Mouse (Mus musculus) limb, embryonic 13.5 days (tissue): Measurements from ENCODE around the gene Dync1i1. TPM values are rescaled to one million over a fixed set of nuclear protein-coding genes. Genes with fewer than 3 reads are reported as not detected.

Source experiments
- ATAC-seq: fragments of 200-750 bp; cut with Nextera tagmentation; 2 replicates; pipeline ENCODE4 v1.8.0; 2017; ENCODE audit warnings: low read depth, moderate number of reproducible peaks, moderate TSS enrichment; ENCODE audit not compliant: low FRiP score
- H3K27ac ChIP-seq: fragments of 300-500 bp; sonication (generic); 2 replicates; pipeline ENCODE4 v1.5.1; 2015; ENCODE audit warnings: inconsistent platforms, mild to moderate bottlenecking, moderate library complexity
- H3K27me3 ChIP-seq: fragments of 300-500 bp; sonication (generic); 2 replicates; pipeline ENCODE4 v1.6.1; 2015; ENCODE audit warnings: mild to moderate bottlenecking, inconsistent platforms
- H3K36me3 ChIP-seq: fragments of 300-500 bp; sonication (generic); 2 replicates; pipeline ENCODE4 v1.6.1; 2015; ENCODE audit warnings: inconsistent platforms, mild to moderate bottlenecking, moderate library complexity
- H3K4me1 ChIP-seq: fragments of 300-500 bp; sonication (generic); 2 replicates; pipeline ENCODE4 v1.6.1; 2015; ENCODE audit warnings: inconsistent platforms
- H3K4me2 ChIP-seq: fragments of 300-500 bp; sonication (generic); replicated peaks from 2 replicates; pipeline ENCODE4 v1.6.1; 2015; ENCODE audit warnings: inconsistent platforms, mild to moderate bottlenecking, moderate library complexity
- H3K4me3 ChIP-seq: fragments of 300-500 bp; sonication (generic); 2 replicates; pipeline ENCODE4 v1.5.1; 2015; ENCODE audit warnings: moderate library complexity, mild to moderate bottlenecking, inconsistent platforms
- H3K9ac ChIP-seq: fragments of 300-500 bp; sonication (generic); 2 replicates; pipeline ENCODE4 v1.6.1; 2015; ENCODE audit warnings: mild to moderate bottlenecking, inconsistent platforms
- H3K9me3 ChIP-seq: fragments of 300-500 bp; sonication (generic); 2 replicates; pipeline ENCODE4 v1.6.1; 2016; ENCODE audit warnings: inconsistent platforms
- WGBS: fragments of 180-500 bp; shearing (Covaris S2); methylation state at CpG from one replicate; pipeline ENCODE4 v1.1.7; 2015; 5-methylcytosine and 5-hydroxymethylcytosine counted together
- polyA plus RNA-seq: library from polyadenylated mRNA; unstranded; fragments of >200 nt; fragmentation: Nextera tagmentation; extraction: Ambion mirVana; gene quantifications from 2 replicates; pipeline ENCODE4 v1.2.1, GENCODE M21; 2015

Dync1i1 gene
- polyA plus RNA-seq, 1 experiment from 2014 or later: 9.3 TPM

DNA sequence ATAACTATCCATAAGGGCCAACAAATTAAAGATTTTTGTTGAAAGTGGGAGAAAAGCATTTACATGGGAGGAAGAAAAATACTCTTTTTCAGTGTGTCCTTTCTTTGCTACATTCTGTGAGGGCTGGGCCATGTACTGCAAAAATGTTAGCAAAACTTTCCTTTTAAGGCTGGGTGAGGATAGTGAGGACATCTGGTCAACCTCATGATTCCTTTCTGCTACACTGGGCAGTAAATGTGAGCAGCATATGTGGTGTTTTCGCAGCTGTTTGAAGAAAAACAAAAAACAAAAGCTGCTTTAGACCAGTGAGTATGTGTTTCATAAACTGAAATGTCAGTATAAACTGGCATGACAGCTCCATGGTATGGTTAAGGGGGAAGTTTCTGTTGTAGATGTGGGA is 9.4 kb downstream of the Dync1i1 start:
- Histone ChIP-seq H3K4me3 (no peak overlapping the region), H3K4me2 (no peak overlapping the region), H3K27ac (no peak overlapping the region), H3K36me3 (no peaks in the 10 kb centered on the region), H3K9ac (no peak overlapping the region), H3K9me3 (no peaks in the 10 kb centered on the region), H3K27me3 (no peaks in the 10 kb centered on the region), H3K4me1 (no peaks in the 10 kb centered on the region)
- WGBS: 82% methylated on average over 1 of the region's 1 CpGs
- no peak for ATAC-seq

DNA sequence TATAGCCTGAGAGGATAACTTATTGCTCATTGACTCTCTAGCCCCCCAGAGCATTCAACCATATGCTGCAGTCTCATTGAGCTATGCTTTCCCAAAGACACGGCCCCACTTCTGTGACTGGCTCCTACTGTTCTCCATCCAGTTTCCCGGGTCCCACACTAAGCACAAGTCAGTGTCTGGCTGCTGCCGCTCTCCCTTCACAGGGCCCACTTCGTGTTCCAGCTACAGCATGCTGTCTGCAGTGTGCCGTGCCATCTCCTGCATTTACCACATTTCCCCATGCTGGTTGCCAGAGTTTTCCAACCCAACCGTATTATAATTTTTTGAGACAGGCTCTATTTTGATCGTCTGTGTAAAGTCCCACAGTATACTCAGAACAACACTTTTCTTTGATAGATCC is 14.3 kb downstream of the Dync1i1 start:
- no peak overlapping the region for H3K9ac ChIP-seq
- WGBS: 84% methylated on average over 7 of the region's 7 CpGs
- ATAC-seq: no peak
- no peaks in the 10 kb centered on the region for H3K4me1 ChIP-seq
- H3K4me3 ChIP-seq: no peak overlapping the region
- H3K27me3 ChIP-seq: no peaks in the 10 kb centered on the region
- H3K27ac ChIP-seq: no peak overlapping the region
- H3K4me2 ChIP-seq: no peak overlapping the region
- H3K36me3 ChIP-seq: no peaks in the 10 kb centered on the region
- H3K9me3 ChIP-seq: no peaks in the 10 kb centered on the region

DNA sequence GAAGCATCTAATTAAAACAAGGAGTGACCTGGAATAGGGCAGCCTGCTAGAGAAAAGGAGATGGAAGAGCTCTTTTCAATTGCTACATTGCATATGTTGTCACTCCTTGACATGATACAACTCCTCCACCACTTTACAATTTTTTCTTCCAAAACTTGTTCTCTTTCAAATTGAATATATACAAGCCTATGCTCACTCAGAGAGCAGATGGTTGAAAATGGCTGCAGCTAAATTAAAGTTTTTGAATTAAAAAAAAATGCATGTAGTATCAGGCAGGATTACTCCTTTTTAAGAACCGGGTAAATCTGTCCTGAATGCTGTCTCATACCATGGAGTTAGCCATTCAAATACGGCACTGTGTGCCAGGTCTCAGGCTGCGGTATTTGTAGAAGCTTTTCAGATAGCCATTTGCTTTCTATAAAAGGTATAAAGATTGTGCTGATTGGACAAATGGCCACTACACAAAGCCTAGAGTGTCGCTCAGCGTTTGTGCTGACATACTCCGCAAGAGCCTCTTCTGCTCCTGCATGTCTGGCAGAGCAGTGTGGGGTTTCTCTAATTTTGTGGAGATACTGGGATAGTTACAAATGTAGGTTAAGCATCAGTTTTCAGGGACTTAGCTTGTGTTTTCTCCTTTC is 16.1 kb downstream of the Dync1i1 start:
- 91% methylated on average over 6 of the region's 6 CpGs for WGBS
- Histone ChIP-seq H3K9ac (no peak overlapping the region), H3K4me3 (no peak overlapping the region), H3K27ac (no peak overlapping the region), H3K9me3 (no peaks in the 10 kb centered on the region), H3K4me2 (no peak overlapping the region), H3K4me1 (no peaks in the 10 kb centered on the region), H3K36me3 (no peaks in the 10 kb centered on the region), H3K27me3 (no peaks in the 10 kb centered on the region)
- ATAC-seq: no peak

DNA sequence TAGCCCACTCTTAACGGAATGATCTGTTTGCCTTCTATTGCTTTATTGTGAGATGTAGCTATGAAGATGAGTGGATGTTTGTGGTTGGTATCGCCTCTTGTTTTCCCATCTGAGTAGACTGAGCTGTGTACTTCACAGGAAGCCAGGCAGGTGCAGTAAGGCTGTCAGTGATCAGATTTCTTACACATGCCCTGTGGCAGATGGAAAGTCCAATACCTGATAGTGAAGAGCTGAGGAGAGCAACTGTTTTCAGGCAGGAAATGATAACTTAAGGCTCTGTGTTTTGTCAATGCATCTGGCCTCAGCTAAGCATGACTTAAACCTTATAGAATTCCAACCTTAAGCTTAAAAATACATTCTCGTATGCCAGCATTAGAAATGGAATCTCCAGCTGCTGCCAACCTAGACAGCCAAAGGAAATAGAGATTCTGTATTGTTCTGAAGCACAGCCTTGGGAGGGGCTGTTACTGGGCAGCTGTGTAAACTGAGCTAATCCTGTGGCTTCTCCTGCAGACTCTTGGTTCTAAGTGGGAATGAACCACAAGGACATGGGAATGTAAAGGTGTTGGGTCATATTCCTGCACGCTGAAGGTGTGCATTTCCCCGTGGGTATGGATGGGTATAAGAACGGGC is 24.8 kb downstream of the Dync1i1 start:
- no peak overlapping the region for H3K4me2 ChIP-seq
- no peak overlapping the region for H3K27ac ChIP-seq
- ATAC-seq: peak; percentile 87
- H3K4me1 ChIP-seq: no peaks in the 10 kb centered on the region
- no peak overlapping the region for H3K9ac ChIP-seq
- WGBS: 70% methylated on average over 6 of the region's 6 CpGs
- H3K27me3 ChIP-seq: no peaks in the 10 kb centered on the region
- no peak overlapping the region for H3K4me3 ChIP-seq
- no peaks in the 10 kb centered on the region; the same call in 1 of the 2 replicates for H3K9me3 ChIP-seq
- no peaks in the 10 kb centered on the region for H3K36me3 ChIP-seq

DNA sequence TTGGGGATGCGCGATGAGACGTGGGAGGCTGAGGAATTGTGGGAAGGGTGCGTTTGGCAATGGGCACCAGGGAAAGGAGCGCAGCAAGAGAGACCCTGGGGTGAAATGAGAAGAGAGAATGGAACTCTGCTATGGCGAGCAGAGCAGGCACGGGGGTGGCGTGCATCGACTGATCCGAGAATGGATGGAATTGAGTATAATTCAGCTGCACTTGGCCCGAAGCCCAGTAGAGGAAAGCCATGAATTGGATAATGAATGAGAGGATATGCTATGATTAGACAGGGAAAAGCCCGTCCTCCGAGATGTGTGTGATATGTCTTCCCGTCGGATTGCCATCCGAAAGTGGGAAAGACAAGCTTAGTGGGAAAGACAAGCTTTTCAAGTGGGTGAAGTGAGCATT is 26.7 kb downstream of the Dync1i1 start:
- Histone ChIP-seq H3K4me1 (no peaks in the 10 kb centered on the region), H3K4me2 (no peak overlapping the region), H3K4me3 (no peak overlapping the region), H3K9me3 (no peaks in the 10 kb centered on the region; the same call in 1 of the 2 replicates), H3K27ac (no peak overlapping the region), H3K9ac (no peak overlapping the region), H3K27me3 (no peaks in the 10 kb centered on the region), H3K36me3 (no peaks in the 10 kb centered on the region)
- WGBS: 88% methylated on average over 16 of the region's 16 CpGs
- no peak for ATAC-seq

DNA sequence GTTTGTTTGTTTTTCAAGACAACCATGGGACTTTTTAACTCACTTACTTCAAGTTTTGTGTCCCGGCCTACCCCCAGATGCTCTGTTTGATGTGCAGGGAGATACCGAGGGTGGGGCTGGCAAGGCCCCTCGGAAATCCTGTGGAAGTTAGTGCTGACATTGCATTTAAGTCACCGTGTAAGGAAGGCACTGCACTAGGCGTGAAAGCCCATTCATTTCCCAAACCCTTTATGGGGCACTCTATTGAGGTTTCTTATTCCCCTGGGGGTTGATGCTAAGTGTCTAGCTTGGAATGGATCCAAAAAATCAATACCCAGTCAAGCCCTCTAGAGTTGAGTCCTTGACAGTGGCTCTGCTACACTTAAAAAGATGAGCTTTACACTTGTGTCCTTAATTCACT is 27.2 kb downstream of the Dync1i1 start:
- Histone ChIP-seq H3K9me3 (no peaks in the 10 kb centered on the region), H3K27me3 (no peaks in the 10 kb centered on the region), H3K4me1 (no peaks in the 10 kb centered on the region), H3K4me2 (no peak overlapping the region), H3K9ac (no peak overlapping the region), H3K27ac (no peak overlapping the region), H3K4me3 (no peak overlapping the region), H3K36me3 (no peaks in the 10 kb centered on the region)
- no peak for ATAC-seq
- WGBS: 74% methylated on average over 5 of the region's 5 CpGs

DNA sequence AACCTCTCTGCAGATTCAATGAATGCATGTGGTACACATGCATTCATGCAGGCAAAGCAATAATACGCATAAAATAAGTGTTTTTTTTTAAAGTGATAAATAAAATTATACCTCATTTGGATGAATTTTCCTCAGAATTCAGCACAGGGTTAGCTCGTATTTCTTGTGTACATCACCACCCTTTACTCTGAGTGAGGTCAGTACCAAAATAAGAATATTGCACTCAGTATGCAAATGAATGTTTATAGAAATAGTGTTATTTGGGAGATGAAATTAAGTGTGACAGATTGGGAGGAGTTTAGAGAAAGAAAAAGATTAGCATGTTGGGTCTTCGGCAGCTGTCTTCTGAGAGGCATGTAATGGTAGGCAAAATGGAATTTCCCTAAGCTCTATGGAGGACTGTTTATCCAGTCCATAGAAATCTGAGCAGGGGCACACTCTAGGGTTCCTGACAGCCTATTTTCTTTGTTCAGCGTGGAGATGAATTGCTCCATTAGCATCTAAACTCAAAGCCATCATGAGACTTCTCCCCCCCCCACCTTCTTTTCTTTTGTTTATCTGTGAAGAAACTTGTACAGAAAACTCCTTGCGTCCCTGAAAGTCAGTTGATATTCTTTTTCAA is 31.2 kb downstream of the Dync1i1 start:
- 69% methylated on average over 5 of the region's 5 CpGs for WGBS
- Histone ChIP-seq H3K27me3 (no peaks in the 10 kb centered on the region), H3K9ac (no peak overlapping the region), H3K9me3 (no peaks in the 10 kb centered on the region), H3K4me1 (no peaks in the 10 kb centered on the region), H3K36me3 (no peaks in the 10 kb centered on the region), H3K27ac (no peak overlapping the region), H3K4me2 (no peak overlapping the region), H3K4me3 (no peak overlapping the region)
- no peak for ATAC-seq

DNA sequence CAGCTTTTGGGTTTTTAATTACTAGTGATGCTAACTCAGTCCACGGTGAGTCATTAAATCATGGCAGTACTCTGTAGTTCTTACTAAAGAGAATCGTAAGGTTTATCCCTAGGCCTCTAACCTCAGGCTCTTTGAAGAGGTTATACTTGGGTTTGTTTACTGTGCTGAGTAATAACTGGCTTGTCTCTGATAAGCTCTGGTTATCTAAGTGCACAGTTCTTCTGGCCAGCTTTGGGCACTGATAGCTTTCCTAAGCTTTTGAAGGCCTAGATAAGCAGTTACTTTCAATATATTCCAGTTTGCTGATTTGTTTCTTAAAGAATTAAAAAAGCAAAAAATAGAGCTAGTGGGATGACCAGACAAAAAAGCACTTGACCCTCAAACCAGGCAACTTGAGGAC is 37.5 kb downstream of the Dync1i1 start:
- no peaks in the 10 kb centered on the region for H3K27me3 ChIP-seq
- ATAC-seq: no peak
- H3K4me3 ChIP-seq: no peak overlapping the region
- no peak overlapping the region for H3K9ac ChIP-seq
- H3K36me3 ChIP-seq: no peaks in the 10 kb centered on the region
- no peak overlapping the region for H3K4me2 ChIP-seq
- H3K27ac ChIP-seq: no peak overlapping the region
- WGBS: 55% methylated on average over 2 of the region's 2 CpGs
- H3K9me3 ChIP-seq: no peaks in the 10 kb centered on the region
- no peaks in the 10 kb centered on the region for H3K4me1 ChIP-seq

DNA sequence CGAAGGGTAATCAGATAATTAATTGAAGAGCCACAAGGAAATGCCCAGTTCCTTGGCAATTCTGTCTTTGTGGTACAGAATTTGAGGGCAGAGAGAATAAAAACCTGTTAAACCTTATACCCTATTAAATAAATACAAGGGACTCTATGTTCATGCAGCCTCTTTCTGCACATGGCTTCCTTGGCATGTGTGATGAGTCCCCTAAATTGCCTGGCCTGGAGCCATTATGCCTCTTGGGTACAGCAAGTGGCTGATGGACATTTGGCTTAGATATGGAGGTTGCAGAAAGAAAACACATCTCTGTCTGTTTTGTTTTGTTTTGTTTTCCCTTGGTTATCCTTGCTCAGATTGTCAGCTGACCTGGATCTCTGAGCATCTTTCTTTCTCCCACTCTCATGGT is 43.1 kb downstream of the Dync1i1 start:
- Histone ChIP-seq H3K9me3 (no peaks in the 10 kb centered on the region), H3K4me3 (no peak overlapping the region), H3K27ac (no peak overlapping the region), H3K4me1 (no peaks in the 10 kb centered on the region), H3K27me3 (no peaks in the 10 kb centered on the region), H3K4me2 (no peak overlapping the region), H3K36me3 (no peaks in the 10 kb centered on the region), H3K9ac (no peak overlapping the region)
- WGBS: 75% methylated on average over 1 of the region's 1 CpGs
- no peak for ATAC-seq

DNA sequence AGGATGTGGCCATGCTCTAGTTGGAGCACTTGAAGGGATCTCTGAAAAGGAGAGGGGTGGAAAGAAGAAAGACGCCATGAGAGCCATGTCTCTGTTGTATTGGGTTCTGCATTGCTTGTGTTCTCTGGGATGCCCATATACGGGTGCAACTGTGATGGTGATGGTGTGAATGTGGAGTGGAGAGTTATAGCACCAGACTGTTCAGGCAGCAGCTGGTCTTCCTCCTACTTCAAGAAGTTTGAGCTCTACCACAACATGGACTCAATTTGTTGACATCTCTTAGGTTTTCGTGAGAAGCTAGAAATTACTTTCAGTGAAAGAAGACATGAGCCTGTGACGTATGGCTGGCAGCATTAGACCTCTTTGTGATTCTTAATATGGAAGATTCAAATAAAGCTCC is 44.8 kb downstream of the Dync1i1 start:
- Histone ChIP-seq H3K27me3 (no peaks in the 10 kb centered on the region), H3K4me3 (no peak overlapping the region), H3K36me3 (no peaks in the 10 kb centered on the region), H3K27ac (no peak overlapping the region), H3K9me3 (no peaks in the 10 kb centered on the region), H3K4me1 (no peaks in the 10 kb centered on the region), H3K4me2 (no peak overlapping the region), H3K9ac (no peak overlapping the region)
- 89% methylated on average over 4 of the region's 4 CpGs for WGBS
- ATAC-seq: no peak

DNA sequence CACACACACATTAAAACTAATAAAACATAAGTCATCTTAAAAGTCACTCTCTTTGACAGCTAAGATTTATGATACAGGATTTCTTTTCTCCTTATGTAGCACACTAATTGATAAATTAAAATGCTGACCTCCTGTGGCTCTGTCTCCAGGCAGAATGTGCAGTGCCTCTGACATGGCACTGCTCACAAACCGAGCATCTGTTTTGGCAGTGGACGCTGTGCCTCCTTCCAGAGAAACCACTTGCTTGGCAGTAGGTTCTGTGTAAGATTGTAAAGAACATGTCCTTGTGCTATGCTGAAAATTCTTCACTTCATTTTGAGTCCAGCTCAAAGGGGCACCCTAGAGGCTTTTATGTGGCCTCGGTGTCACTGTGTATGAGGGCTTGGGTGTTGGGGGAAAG is 50.0 kb downstream of the Dync1i1 start:
- WGBS: 53% methylated on average over 3 of the region's 3 CpGs
- no peak for ATAC-seq
- Histone ChIP-seq H3K4me2 (no peak overlapping the region), H3K4me3 (no peak overlapping the region), H3K4me1 (no peaks in the 10 kb centered on the region), H3K27ac (no peak overlapping the region), H3K27me3 (no peaks in the 10 kb centered on the region), H3K36me3 (no peaks in the 10 kb centered on the region), H3K9me3 (no peaks in the 10 kb centered on the region), H3K9ac (no peak overlapping the region)

DNA sequence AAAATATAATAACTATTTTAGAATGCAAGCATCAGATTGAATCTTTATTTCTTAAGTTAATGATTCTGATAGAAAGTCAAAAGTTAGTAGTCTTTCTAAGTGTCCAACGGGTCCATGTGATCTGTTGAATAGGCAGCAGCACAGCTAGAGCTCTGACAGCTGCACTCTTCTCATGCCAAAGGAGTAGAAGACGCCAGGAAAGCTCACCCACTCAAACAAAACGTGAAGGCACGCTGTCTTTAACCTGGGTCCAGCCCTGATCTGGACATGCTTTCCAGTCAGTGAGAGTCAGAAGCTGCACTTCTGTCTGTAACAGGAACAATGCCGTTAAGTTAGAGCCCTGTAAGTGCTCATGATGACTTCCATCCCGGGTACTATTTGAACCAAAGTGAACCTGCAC is 56.3 kb downstream of the Dync1i1 start:
- no peak for ATAC-seq
- Histone ChIP-seq H3K4me2 (no peak overlapping the region), H3K27me3 (no peaks in the 10 kb centered on the region), H3K9ac (no peak overlapping the region), H3K9me3 (no peaks in the 10 kb centered on the region), H3K36me3 (no peaks in the 10 kb centered on the region), H3K4me1 (no peaks in the 10 kb centered on the region), H3K4me3 (no peak overlapping the region), H3K27ac (no peak overlapping the region)
- WGBS: 69% methylated on average over 6 of the region's 6 CpGs

DNA sequence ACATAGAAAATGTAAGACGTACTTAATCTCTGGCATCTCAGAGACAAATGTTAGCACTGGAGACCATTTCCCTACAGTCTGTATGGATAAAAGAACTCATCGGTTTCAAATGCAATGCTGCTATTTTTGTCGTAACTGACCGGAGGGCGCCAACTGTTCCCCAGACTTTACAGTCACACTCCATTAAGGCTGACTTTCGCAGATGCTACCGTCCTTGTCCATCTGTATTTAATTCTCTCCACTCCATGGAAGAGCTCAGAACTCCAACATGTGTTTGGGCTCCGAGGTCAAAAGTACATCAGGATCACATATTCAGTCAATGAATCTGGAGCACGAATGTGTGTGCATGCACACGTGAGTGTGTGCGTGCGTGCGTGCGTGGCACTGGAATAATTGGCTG is 58.4 kb downstream of the Dync1i1 start:
- Histone ChIP-seq H3K4me3 (no peak overlapping the region), H3K27me3 (no peaks in the 10 kb centered on the region), H3K36me3 (no peaks in the 10 kb centered on the region), H3K9me3 (no peaks in the 10 kb centered on the region), H3K4me1 (no peaks in the 10 kb centered on the region), H3K9ac (no peak overlapping the region), H3K4me2 (no peak overlapping the region), H3K27ac (no peak overlapping the region)
- peak; percentile 51; the same call in 1 of the 2 replicates for ATAC-seq
- 65% methylated on average over 14 of the region's 14 CpGs for WGBS
